Mouse (Mus musculus) kidney, postnatal 36 days (tissue): ENCODE measurements at regions not wholly inside any gene's neighbourhood (a gene's known extent, or its start where the extent isn't known, plus 50 kb on each side); places are given as distances from the start of the nearest gene placed in this dataset.

ENCODE experiments used
- DNase-seq, 2 experiments: peaks; one replicate each; pipeline ENCODE4 v3.0.0; 2021 to 2022; ENCODE audit warnings: mixed read lengths in 2 of 2

DNA sequence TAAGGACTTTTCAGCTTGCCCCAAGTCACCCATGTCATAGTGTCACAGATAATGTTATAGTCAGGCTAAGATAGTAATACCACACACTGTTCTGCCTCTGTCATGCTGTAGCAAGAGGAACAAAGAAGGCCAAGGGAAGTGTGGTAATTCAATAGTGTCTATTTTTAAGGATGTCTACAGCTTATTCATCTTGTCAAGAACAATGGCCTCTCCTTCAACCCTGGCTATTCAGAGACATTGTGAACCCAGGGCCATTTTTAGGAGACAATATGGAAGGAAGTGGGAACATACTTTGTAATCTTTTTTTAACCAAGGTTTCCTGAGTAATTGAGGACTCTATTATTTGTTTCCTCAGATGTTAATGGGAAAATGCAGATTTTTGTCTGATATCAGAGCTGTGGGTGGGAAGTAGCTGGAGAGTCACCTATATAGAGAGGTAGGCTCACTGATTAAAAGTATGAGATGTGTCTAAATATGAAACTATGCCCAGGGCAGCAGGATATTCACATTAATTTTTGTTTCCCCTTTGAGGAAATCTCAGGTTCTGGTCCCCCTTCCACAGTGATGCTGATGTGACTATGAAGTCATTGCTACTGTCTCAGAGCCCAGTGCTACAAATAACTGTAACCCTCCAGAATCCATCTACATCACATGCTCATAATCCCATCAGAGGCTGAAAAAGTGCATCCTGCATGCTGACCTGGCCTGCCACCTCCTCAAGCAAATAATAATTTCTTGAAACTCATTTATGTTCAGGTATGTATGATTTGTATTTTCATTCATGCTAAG, 85.7 kb upstream of the Lrrc3b start:
- peak in 1 of 2 experiments; percentile 33 for DNase-seq

DNA sequence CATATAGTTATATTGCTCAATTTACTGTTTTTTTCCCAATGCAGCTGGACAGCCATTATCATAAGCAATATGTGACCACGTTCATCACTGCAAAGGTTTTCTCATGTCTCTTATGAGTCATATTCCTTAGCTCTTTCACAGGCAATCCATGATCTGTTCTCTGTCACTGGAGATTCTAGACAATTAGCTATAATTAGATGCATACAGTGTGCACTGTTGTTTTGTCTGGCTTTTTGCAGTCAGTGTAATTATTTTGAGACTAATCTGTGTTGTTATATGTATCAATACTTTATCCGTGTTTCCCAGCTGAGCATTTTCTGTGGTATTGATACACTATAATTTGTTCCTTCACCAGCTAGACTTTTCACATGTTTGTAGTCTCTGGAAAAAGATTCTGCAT, 61.8 kb upstream of the Lrrc3b start:
- DNase-seq = no peak
